Mouse (Mus musculus): ENCODE data around the gene Olfr168. TPM values are rescaled to one million over a fixed set of nuclear protein-coding genes. Genes with fewer than 3 reads are reported as not detected.
"Not testable (repeated sequence)": the region's sequence is repeated elsewhere in the genome, so short reads cannot be mapped to it uniquely, and the experiment has no call there.

Olfr168 gene
- total RNA-seq (2021) (not detected), polyA plus RNA-seq (2012; rRNA removed) (not detected in 2 replicates)
- long read RNA-seq, result 0 reads

GRCm38 (mm10) chr16:19535455-19535854 lies at the start of gene Olfr168:
TSS of gene Olfr168 (minus strand) at chr16:19535555.
- no peak for DNase-seq
- TF ChIP-seq POLR2A (IDR thresholded peaks at IDR 0.05; ENCODE audit: insufficient read depth, low read depth, low read length), result no peak
- no peak for TF ChIP-seq CTCF (IDR thresholded peaks at IDR 0.05)
- no peak for TF ChIP-seq EP300 (IDR thresholded peaks at IDR 0.05; ENCODE audit: insufficient read depth, low read depth, low read length)
- Histone ChIP-seq H3K27me3 (ENCODE audit: control insufficient read depth, insufficient read depth, low read length) (no peaks in the 10 kb centered on the region), H3K27ac (no peak within 1 kb of the TSS), H3K36me3 (ENCODE audit: control insufficient read depth, insufficient read depth, low read length) (no peaks in the 10 kb centered on the region), H3K9ac (ENCODE audit: low read depth, low read length) (no peak within 1 kb of the TSS), H3K79me2 (replicated peaks; ENCODE audit: control insufficient read depth, insufficient read depth, low read length) (no peaks in the 10 kb centered on the region), H3K4me1 (ENCODE audit: control insufficient read depth, insufficient read depth, low read length) (no peaks in the 10 kb centered on the region), H3K4me3 (no peak within 1 kb of the TSS)
- intact Hi-C loops (cut with DNase I), result no loop called here

GRCm38 (mm10) chr16:19571709-19572108 lies 36.4 kb upstream of the Olfr168 start, which contains the start of gene Olfr169:
TSS of gene Olfr169 (minus strand) at chr16:19571809.
- H3K9ac ChIP-seq (ENCODE audit: low read depth, low read length); H3K4me1 ChIP-seq (ENCODE audit: control insufficient read depth, insufficient read depth, low read length); H3K79me2 ChIP-seq (replicated peaks; ENCODE audit: control insufficient read depth, insufficient read depth, low read length); DNase-seq; H3K4me3 ChIP-seq; H3K27me3 ChIP-seq (ENCODE audit: control insufficient read depth, insufficient read depth, low read length); intact Hi-C loops (cut with DNase I); H3K27ac ChIP-seq; H3K36me3 ChIP-seq (ENCODE audit: control insufficient read depth, insufficient read depth, low read length): not testable (repeated sequence)
- 78% methylated on average over 2 of the region's 2 CpGs for WGBS

DNA sequence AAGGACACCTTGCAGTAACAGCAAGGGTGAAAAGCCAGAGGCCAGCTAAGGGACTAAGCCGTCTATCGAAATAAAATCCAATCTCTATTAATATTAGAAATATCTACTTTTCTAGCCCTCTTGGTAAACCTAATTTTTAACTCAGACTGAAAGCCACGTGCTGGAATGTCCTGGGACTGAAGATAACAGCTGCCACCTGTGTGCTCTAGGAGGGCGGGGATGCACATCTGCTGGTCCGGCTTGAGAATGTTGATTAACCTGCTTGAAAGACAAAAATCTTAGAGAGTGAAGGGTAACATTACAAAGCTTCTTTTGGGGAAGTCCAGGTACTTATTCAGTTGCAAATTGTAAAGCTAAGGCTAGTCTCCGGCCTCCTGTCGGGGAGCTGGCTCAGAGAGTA lies 18.1 kb upstream of the Olfr168 start:
- DNase-seq; H3K27me3 ChIP-seq (ENCODE audit: control insufficient read depth, insufficient read depth, low read length); H3K79me2 ChIP-seq (replicated peaks; ENCODE audit: control insufficient read depth, insufficient read depth, low read length); H3K4me1 ChIP-seq (ENCODE audit: control insufficient read depth, insufficient read depth, low read length); H3K27ac ChIP-seq; intact Hi-C loops (cut with DNase I); H3K9ac ChIP-seq (ENCODE audit: low read depth, low read length); H3K36me3 ChIP-seq (ENCODE audit: control insufficient read depth, insufficient read depth, low read length); H3K4me3 ChIP-seq: not testable (repeated sequence)
- WGBS, result 82% methylated on average over 7 of the region's 7 CpGs

DNA sequence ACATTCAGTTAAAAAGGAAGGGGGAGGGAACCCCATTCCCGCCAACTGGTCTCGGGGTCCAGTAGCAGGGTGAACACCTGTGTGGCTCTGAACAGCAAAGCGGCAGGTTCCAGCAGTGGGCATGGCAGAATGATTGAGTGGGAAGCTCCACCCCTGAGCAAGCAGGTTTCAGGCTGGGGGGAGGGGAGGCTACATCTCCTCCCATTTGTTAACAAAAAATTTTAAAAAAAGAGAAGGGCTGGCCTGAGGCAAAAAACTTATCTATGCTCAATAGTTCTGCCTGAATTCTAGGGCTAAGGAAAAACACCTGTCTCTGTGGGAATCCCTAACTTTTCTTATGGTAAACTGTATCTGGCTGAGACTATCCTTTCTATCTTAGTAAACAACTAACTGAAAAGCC lies 16.9 kb upstream of the Olfr168 start:
- H3K4me1 ChIP-seq (ENCODE audit: control insufficient read depth, insufficient read depth, low read length); H3K79me2 ChIP-seq (replicated peaks; ENCODE audit: control insufficient read depth, insufficient read depth, low read length); intact Hi-C loops (cut with DNase I); H3K9ac ChIP-seq (ENCODE audit: low read depth, low read length); H3K36me3 ChIP-seq (ENCODE audit: control insufficient read depth, insufficient read depth, low read length); H3K27ac ChIP-seq; H3K27me3 ChIP-seq (ENCODE audit: control insufficient read depth, insufficient read depth, low read length); H3K4me3 ChIP-seq; DNase-seq: not testable (repeated sequence)
- 85% methylated on average over 3 of the region's 3 CpGs for WGBS

- H3K27ac ChIP-seq, result no peak within 1 kb of the TSS
- H3K4me1 ChIP-seq (ENCODE audit: control insufficient read depth, insufficient read depth, low read length), result no peaks in the 10 kb centered on the region
- no peak for DNase-seq
- no peak within 1 kb of the TSS for H3K4me3 ChIP-seq
- TF ChIP-seq EP300 (IDR thresholded peaks at IDR 0.05; ENCODE audit: insufficient read depth, low read depth, low read length) (no peak), CTCF (IDR thresholded peaks at IDR 0.05) (no peak), POLR2A (IDR thresholded peaks at IDR 0.05; ENCODE audit: insufficient read depth, low read depth, low read length) (no peak)
- no peaks in the 10 kb centered on the region for H3K27me3 ChIP-seq (ENCODE audit: control insufficient read depth, insufficient read depth, low read length)
- 85% methylated on average over 2 of the region's 2 CpGs for WGBS
- intact Hi-C loops (cut with DNase I), result no loop called here
- H3K9ac ChIP-seq (ENCODE audit: low read depth, low read length), result no peak within 1 kb of the TSS
- no peaks in the 10 kb centered on the region for H3K79me2 ChIP-seq (replicated peaks; ENCODE audit: control insufficient read depth, insufficient read depth, low read length)
- H3K36me3 ChIP-seq (ENCODE audit: control insufficient read depth, insufficient read depth, low read length), result no peaks in the 10 kb centered on the region
Observed at GRCm38 (mm10) chr16:19522166-19522565, 13.2 kb downstream of the Olfr168 start, which contains the start of gene Olfr167. TSS of gene Olfr167 (minus strand) at chr16:19522266.

GRCm38 (mm10) chr16:19483394-19483793 lies 52.0 kb downstream of the Olfr168 start, which contains the start of gene Olfr166:
TSS of gene Olfr166 (plus strand) at chr16:19483694.
- intact Hi-C loops (cut with DNase I), result no loop called here
- H3K27me3 ChIP-seq (ENCODE audit: control insufficient read depth, insufficient read depth, low read length), result no peaks in the 10 kb centered on the region
- no peaks in the 10 kb centered on the region for H3K4me1 ChIP-seq (ENCODE audit: control insufficient read depth, insufficient read depth, low read length)
- TF ChIP-seq CTCF (IDR thresholded peaks at IDR 0.05) (no peak), EP300 (IDR thresholded peaks at IDR 0.05; ENCODE audit: insufficient read depth, low read depth, low read length) (no peak), POLR2A (IDR thresholded peaks at IDR 0.05; ENCODE audit: insufficient read depth, low read depth, low read length) (no peak)
- no peak within 1 kb of the TSS for H3K27ac ChIP-seq
- H3K79me2 ChIP-seq (replicated peaks; ENCODE audit: control insufficient read depth, insufficient read depth, low read length), result no peaks in the 10 kb centered on the region
- DNase-seq, result no peak
- no peak within 1 kb of the TSS for H3K4me3 ChIP-seq
- no peaks in the 10 kb centered on the region for H3K36me3 ChIP-seq (ENCODE audit: control insufficient read depth, insufficient read depth, low read length)
- H3K9ac ChIP-seq (ENCODE audit: low read depth, low read length), result no peak within 1 kb of the TSS

Other genes starting within 250 kb of the Olfr168 start
- gene Olfr164, start 221.5 kb downstream of the Olfr168 start, total RNA-seq (2021), result not detected
- gene Olfr164, start 221.5 kb downstream of the Olfr168 start, polyA plus RNA-seq (2012; rRNA removed), result not detected in 2 replicates
- not detected for gene Olfr165, start 112.4 kb downstream of the Olfr168 start, total RNA-seq (2021)
- not detected in 2 replicates for gene Olfr165, start 112.4 kb downstream of the Olfr168 start, polyA plus RNA-seq (2012; rRNA removed)
- not detected for gene Olfr166, start 51.9 kb downstream of the Olfr168 start, total RNA-seq (2021)
- not detected in 2 replicates for gene Olfr166, start 51.9 kb downstream of the Olfr168 start, polyA plus RNA-seq (2012; rRNA removed)
- not detected for gene Olfr167, start 13.3 kb downstream of the Olfr168 start, total RNA-seq (2021)
- gene Olfr167, start 13.3 kb downstream of the Olfr168 start, polyA plus RNA-seq (2012; rRNA removed), result not detected in 2 replicates
- not detected for gene Olfr169, start 36.3 kb upstream of the Olfr168 start, total RNA-seq (2021)
- not detected in 2 replicates for gene Olfr169, start 36.3 kb upstream of the Olfr168 start, polyA plus RNA-seq (2012; rRNA removed)
- gene Olfr170, start 76.3 kb upstream of the Olfr168 start, total RNA-seq (2021), result not detected
- gene Olfr170, start 76.3 kb upstream of the Olfr168 start, polyA plus RNA-seq (2012; rRNA removed), result not detected in 2 replicates
- gene Olfr171, start 94.4 kb upstream of the Olfr168 start, total RNA-seq (2021), result not detected
- gene Olfr171, start 94.4 kb upstream of the Olfr168 start, polyA plus RNA-seq (2012; rRNA removed), result not detected in 2 replicates
- under 1 TPM in 1 of 2 experiments, not detected in 1; 0.07 TPM for gene Lamp3, start 170.8 kb upstream of the Olfr168 start, total RNA-seq (2021)
- 0.20 TPM in 1 of 2 replicates, not detected in the other for gene Lamp3, start 170.8 kb upstream of the Olfr168 start, polyA plus RNA-seq (2012; rRNA removed)
- under 1 TPM; 0.44 to 0.57 TPM for gene B3gnt5, start 224.7 kb upstream of the Olfr168 start, total RNA-seq (2021)
- 0.31 and 0.32 TPM in 2 replicates for gene B3gnt5, start 224.7 kb upstream of the Olfr168 start, polyA plus RNA-seq (2012; rRNA removed)